Mouse (Mus musculus): ENCODE measurements at regions not wholly inside any gene's neighbourhood (a gene's known extent, or its start where the extent isn't known, plus 50 kb on each side); places are given as distances from the start of the nearest gene placed in this dataset.

- no peak for TF ChIP-seq CTCF (IDR thresholded peaks at IDR 0.05; ENCODE audit: low read depth, low read length)
- no peak for TF ChIP-seq EP300 (IDR thresholded peaks at IDR 0.05; ENCODE audit: insufficient read depth, low read depth, low read length)
- no peak for TF ChIP-seq POLR2A (IDR thresholded peaks at IDR 0.05; ENCODE audit: insufficient read depth, low read length)
Measured at GRCm38 (mm10) chr5:28714978-28715377, 247.9 kb upstream of the Shh start.

All from ES-Bruce4 (cell line).